Mouse (Mus musculus) retina, postnatal 1 day (tissue): ENCODE measurements at regions not wholly inside any gene's neighbourhood (a gene's known extent, or its start where the extent isn't known, plus 50 kb on each side); places are given as distances from the start of the nearest gene placed in this dataset.
A peak's percentile ranks its signal among the peaks of the same experiment; 100 is the strongest.

Experiments used
- DNase-seq: peaks from one replicate; pipeline ENCODE4 v3.0.0-alpha.2; 2012

- no peak for DNase-seq
These were observed 112.0 kb downstream of the Gm19410 start for GRCm38 (mm10) chr8:35877581-35877980.

GRCm38 (mm10) chr8:35881810-35882209 is 116.2 kb downstream of the Gm19410 start:
- DNase-seq = no peak

DNA sequence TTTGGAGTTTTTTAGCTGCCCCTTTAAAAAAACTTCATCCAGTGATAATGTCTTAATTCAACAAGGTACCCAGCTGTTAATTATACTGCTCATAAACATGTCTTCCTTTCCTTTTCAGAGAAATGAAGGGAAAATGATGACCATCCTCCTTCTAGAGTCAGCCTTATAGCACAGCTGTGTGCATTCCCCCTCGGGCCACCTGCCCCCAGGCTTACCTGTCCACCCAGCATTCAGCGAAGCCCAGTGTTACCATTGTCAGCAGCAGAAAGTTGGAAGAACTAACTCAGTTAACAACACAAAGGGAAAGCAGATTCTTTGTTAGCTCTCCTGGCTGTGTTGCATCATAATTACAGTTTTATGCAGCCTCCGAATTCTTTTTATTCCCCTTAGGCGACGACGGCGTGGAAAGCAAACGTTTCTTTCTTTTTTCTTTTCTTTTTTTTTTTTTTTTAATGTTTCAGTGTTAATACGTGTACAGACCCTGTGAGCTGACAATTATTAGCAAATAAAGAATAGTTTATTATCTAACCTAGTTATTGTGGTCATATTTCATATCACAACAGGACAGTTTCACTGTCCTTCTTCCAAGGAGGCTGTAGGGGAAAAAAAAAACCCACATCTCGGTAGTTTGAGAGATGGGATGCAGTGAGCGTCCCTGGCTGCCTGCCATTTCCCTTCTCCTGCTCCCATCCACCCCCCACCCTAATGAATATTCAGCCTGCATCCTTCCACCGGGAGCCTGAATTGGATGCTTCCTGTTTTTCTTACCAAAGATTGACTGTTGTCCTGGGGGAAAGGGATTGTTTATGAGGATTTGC is 117.3 kb downstream of the Gm19410 start:
- DNase-seq = peak; percentile 16

GRCm38 (mm10) chr8:35883456-35883780 is 117.8 kb downstream of the Gm19410 start:
- DNase-seq = no peak

DNA sequence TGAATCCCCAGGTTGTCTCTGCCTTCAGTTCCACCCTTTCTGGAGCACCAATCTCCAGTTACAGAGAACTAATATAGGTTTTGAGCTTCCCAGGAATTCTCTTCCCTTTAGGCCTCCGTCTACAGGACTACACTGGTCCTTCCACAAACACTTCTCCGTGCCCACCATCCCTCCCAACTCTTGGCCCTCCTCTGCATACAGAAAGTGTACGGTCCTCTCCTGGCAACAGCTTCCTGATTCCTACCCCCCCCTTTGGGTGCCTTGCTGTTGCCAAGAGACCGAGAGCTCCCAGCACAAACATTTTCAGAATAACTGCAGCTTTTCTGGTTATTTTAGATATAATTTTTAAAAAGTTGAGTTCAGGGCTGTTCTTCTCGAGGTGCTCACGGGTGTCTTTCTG is 119.0 kb downstream of the Gm19410 start:
- no peak for DNase-seq

DNA sequence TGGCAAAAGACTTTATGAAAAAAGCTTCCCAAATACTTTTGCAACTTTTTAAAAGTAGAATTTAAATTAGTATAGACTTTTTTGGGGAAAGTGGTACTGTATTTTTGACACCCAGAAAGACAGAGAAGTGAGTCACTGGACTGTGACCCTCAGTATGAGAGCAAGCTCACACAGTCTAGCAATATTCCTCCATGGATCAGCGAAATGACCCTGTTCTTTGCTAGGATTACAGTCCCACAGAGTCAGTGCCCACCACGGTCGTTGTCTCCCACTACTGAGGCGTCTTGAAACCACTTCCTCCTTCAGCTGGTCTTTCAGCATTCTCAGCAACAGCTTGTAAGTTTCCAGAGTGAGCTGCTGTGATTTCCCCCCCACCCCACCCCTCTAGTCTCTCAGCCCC is 124.5 kb downstream of the Gm19410 start:
- no peak for DNase-seq

DNA sequence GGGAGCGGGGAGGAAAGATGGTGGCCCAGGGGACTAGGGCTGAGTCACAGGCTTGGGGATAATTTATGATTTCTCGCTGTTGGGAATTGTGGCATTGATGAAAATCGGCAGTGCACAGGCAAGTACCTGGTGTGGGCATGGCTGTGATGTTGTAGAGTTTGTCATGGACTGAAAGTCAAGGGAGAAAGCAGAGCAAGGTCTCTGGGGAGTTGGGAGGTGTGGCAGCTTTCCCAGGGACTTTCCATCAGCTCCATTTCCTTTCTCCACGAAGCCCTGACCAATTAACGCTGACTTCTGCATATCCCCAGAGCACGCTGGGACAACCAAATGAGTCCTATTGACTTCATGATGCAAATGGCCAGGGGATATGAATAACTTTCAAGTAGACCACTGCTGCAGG is 126.2 kb downstream of the Gm19410 start:
- DNase-seq = no peak

DNA sequence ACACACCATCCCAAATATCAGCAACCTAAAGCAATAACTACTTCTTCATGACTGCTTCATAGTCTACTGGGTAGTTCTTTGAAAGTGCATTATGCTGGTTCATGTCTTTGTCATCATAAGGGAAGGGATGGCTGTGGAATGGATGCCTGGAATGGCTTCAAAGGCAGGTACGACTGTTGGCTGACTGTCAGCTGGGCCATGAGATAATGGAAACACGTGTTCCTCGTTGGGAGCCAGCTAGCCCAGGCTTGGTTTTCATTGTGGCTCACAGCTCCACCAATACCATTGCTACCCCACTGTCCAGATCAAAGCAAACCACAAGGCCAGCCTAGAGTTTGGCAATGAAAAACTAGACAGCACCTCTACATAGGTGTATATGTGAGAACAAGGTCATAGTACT is 132.9 kb downstream of the Gm19410 start:
- DNase-seq = no peak

GRCm38 (mm10) chr8:35901490-35901889 is 135.9 kb downstream of the Gm19410 start:
- no peak for DNase-seq

GRCm38 (mm10) chr8:35904711-35905450 is 139.3 kb downstream of the Gm19410 start:
- DNase-seq = no peak

- DNase-seq = peak; percentile 44
These were observed 142.4 kb downstream of the Gm19410 start for GRCm38 (mm10) chr8:35907998-35908397.

- DNase-seq = no peak
These were observed 146.7 kb downstream of the Gm19410 start for GRCm38 (mm10) chr8:35912264-35912663.

GRCm38 (mm10) chr8:35915878-35916518 is 150.4 kb downstream of the Gm19410 start:
- DNase-seq = no peak

- no peak for DNase-seq
These were observed 152.0 kb downstream of the Gm19410 start for GRCm38 (mm10) chr8:35917573-35917972.

GRCm38 (mm10) chr8:35919451-35919850 is 153.9 kb downstream of the Gm19410 start:
- no peak for DNase-seq

DNA sequence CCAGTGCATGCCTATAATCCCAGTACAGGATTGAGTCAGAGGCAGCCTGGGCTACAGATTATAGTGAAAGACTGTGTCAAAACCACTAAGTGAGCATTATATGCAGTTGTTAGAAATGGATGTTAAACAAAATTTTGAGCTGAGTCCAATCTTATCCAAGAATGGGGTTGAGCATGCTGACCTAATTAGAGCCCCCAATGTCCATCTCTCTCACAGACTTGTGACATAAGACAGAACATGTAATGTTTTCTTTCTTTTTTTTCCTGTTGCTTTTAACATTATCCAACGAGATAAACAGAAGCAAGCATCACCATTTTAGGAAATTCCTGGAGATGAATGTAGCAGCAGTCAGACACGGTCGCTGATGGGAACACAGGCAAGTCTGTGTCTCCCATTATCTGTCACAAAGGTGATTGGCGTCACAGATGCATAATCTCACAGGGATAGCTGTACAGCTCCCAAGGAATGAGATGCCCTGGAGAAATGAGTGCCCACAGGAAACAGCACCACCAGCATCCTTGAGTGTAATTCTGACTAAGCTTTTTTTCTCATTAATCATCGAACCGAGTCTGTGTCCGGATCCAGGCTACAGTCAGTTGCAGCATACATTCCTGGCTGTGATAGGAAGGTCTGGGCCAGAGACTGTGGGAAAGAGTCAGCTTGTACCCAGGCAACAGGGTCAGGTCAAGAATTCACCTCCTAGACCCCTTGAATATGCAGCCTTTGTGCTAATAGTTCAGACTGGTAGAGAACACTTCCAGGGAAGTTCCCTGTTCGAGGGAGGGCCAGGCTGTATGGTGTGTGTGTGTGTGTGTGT is 154.5 kb downstream of the Gm19410 start:
- DNase-seq = peak; percentile 20

DNA sequence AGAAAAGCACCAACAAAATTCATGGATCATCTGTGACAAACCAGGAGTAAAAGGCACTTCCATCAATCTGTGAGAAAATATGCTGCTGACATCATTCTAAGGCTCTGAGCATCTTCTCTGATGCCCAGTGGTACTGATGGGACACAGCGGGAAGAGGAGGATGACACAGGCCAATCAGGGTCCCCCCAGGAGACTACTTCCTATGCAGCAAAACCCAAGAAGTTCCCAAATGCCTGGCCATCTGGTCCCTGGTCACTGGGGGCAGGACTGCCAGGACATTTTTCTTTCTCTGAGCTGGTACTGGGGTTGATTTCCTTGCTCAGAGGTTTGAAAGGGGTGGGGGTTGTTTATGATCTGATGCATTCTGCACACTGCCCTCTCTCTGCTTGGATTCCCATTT is 158.4 kb downstream of the Gm19410 start:
- no peak for DNase-seq

- no peak for DNase-seq
These were observed 161.8 kb downstream of the Gm19410 start for GRCm38 (mm10) chr8:35927408-35927871.

DNA sequence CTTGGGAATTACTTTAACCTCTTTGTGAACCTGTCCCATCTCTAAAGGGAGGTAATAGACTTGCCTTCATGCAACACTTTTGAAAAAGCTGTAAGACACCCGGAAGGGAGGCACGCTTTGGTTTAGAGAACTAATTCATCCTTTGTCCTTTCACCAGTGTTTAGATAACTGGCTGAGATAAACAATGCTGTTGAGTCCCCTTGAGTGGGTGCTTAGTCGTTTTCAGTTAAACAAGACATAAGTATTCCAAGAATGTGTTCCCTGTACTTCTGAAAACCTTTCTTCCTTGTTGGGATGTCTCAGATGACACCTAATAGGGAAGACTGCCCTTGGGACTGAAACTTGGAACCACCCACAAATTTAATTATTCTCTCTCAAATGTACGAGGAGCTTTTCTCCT is 164.7 kb downstream of the Gm19410 start:
- DNase-seq = no peak

GRCm38 (mm10) chr8:35933186-35934114 is 167.9 kb downstream of the Gm19410 start:
- peak; percentile 42 for DNase-seq

- DNase-seq = no peak
These were observed 168.6 kb downstream of the Gm19410 start for GRCm38 (mm10) chr8:35934115-35934607.

DNA sequence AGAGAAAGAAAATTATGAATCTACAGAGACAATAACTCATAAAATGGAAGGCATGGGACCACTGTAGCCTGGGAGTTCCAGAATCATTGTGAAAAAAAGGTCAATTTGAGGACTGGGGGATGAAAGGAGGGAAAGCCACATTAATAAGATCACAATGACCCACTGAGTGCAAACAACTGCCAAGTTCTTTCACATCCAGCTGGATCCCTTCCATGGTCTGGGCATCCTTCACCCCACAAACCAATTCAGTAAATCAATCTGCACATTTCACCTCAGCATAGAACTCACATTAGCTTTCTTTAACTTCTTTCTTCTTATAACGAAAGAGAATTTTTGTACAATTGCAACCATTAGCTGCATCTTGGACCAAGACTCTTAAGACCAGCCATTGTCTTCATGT is 169.4 kb downstream of the Gm19410 start:
- DNase-seq = no peak
